Comparison of ENCODE assay signal across 8 mouse cellular contexts in genomic region chr12:77739047-77739760, GRCm38 (mm10).
A peak's percentile ranks its signal among the peaks of the same experiment; 100 is the strongest.
DNase-seq lines count a peak whose midpoint lies in the region; ATAC-seq and TF ChIP-seq lines count a peak whose summit lies in the region.

No protein-coding gene starts in this region.

- no peaks in the 10 kb centered on the region for H3K9me3 ChIP-seq in forebrain, postnatal 0 days (ENCODE audit: low read length)
- no peaks in the 10 kb centered on the region for H3K9me3 ChIP-seq in midbrain, embryonic 13.5 days

- 22% methylated on average over 6 of the region's 6 CpGs for WGBS in forebrain, postnatal 0 days
- 66% methylated on average over 6 of the region's 6 CpGs for WGBS in midbrain, embryonic 13.5 days

- H3K27me3 ChIP-seq in forebrain, postnatal 0 days (ENCODE audit: insufficient read depth, low read length) = no peaks in the 10 kb centered on the region
- no peaks in the 10 kb centered on the region for H3K27me3 ChIP-seq in midbrain, embryonic 13.5 days

- H3K4me2 ChIP-seq in forebrain, postnatal 0 days (ENCODE audit: low read depth) = no peak overlapping the region
- no peak overlapping the region for H3K4me2 ChIP-seq in midbrain, embryonic 13.5 days (replicated peaks)

- no peaks in the 10 kb centered on the region for H3K4me1 ChIP-seq in forebrain, postnatal 0 days (ENCODE audit: insufficient read depth)
- peaks cover 6% of the 10 kb centered on the region; the same call in 1 of the 2 replicates for H3K4me1 ChIP-seq in midbrain, embryonic 13.5 days (replicated peaks)

- no peak overlapping the region for H3K4me3 ChIP-seq in forebrain, postnatal 0 days (ENCODE audit: low read depth, low read length)
- H3K4me3 ChIP-seq in midbrain, embryonic 13.5 days (replicated peaks) = no peak overlapping the region

- no peak overlapping the region for H3K27ac ChIP-seq in forebrain, postnatal 0 days (ENCODE audit: low read depth, low read length)
- H3K27ac ChIP-seq in midbrain, embryonic 13.5 days = no peak overlapping the region

- no peaks in the 10 kb centered on the region for H3K36me3 ChIP-seq in forebrain, postnatal 0 days (ENCODE audit: insufficient read depth)
- no peaks in the 10 kb centered on the region for H3K36me3 ChIP-seq in midbrain, embryonic 13.5 days

- DNase-seq in gastrocnemius, adult 18-20 months (ENCODE audit: low spot score) = peak; percentile 17
- no peak for DNase-seq in gastrocnemius, postnatal 10 days
- peak; percentile 75 for DNase-seq in Muller cell, postnatal 12 days (ENCODE audit: inconsistent ontology term)
- peak; percentile 56 for DNase-seq in forebrain, postnatal 0 days
- DNase-seq in kidney, postnatal 10 days = peak; percentile 9
- no peak for DNase-seq in lung, postnatal 25 days (ENCODE audit: low spot score)

- ATAC-seq in forebrain, postnatal 0 days = peak; percentile 88
- ATAC-seq in midbrain, embryonic 13.5 days = no peak
- ATAC-seq in monocyte, adult 5-6 weeks (replicated peaks; ENCODE audit: insufficient number of reproducible peaks, low FRiP score, low TSS enrichment, poor library complexity, severe bottlenecking) = no peak

- H3K9ac ChIP-seq in forebrain, postnatal 0 days = no peak overlapping the region
- no peak overlapping the region for H3K9ac ChIP-seq in midbrain, embryonic 13.5 days (replicated peaks)

- TF ChIP-seq CTCF in forebrain, postnatal 0 days (IDR thresholded peaks at IDR 0.05; ENCODE audit: low read depth) = no peak

Comparison
In these comparisons a context has a peak if more than half of its experiments do, and no peak if none do; other contexts are left out.
1. DNase-seq: peak in gastrocnemius, adult 18-20 months (single experiment), Muller cell, postnatal 12 days (single experiment), forebrain, postnatal 0 days (single experiment) and kidney, postnatal 10 days (single experiment); none in gastrocnemius, postnatal 10 days (single experiment) and lung, postnatal 25 days (single experiment).